Mouse (Mus musculus) liver, postnatal 0 days (tissue): Measurements from ENCODE around the gene Bsnd.

Experiments used
- CTCF ChIP-seq: sonication (generic); IDR thresholded peaks from 2 replicates; pipeline ENCODE4 v1.5.1; 2016; ENCODE audit warnings: antibody characterized with exemption, low read depth
- EP300 ChIP-seq: IDR thresholded peaks from 2 replicates; pipeline ENCODE4 v1.6.1; 2016; ENCODE audit warnings: antibody characterized with exemption, low read depth, mild to moderate bottlenecking

- TF ChIP-seq EP300: no peak
- no peak for TF ChIP-seq CTCF
Observed at GRCm38 (mm10) chr4:106505453-106506058, 13.5 kb upstream of the Bsnd start.
